Mouse (Mus musculus) gastrocnemius, postnatal 14 days (tissue): ENCODE data around the gene Iqgap2. TPM values are rescaled to one million over a fixed set of nuclear protein-coding genes. Genes with fewer than 3 reads are reported as not detected.

Experiments
- DNase-seq: peaks from one replicate; pipeline ENCODE4 v3.0.0; 2021; ENCODE audit warnings: mixed read lengths
- intact Hi-C: fragments of 180-260 bp; cut with DNase I; formaldehyde crosslinking; loops from one replicate; pipeline ENCODE4 v1.15.1; 2025; ENCODE audit warnings: low total_unique reads
- total RNA-seq, 2 experiments: library from RNA; stranded (reverse); gene quantifications; 2 replicates each; pipeline ENCODE4 v1.2.3; 2021

Iqgap2 gene
- total RNA-seq, 2 experiments from 2014 or later = 2.4 to 2.7 TPM

GRCm38 (mm10) chr13:95841946-95842345, 49.8 kb downstream of the Iqgap2 start:
- intact Hi-C loops = no loop called here
- no peak for DNase-seq

DNA sequence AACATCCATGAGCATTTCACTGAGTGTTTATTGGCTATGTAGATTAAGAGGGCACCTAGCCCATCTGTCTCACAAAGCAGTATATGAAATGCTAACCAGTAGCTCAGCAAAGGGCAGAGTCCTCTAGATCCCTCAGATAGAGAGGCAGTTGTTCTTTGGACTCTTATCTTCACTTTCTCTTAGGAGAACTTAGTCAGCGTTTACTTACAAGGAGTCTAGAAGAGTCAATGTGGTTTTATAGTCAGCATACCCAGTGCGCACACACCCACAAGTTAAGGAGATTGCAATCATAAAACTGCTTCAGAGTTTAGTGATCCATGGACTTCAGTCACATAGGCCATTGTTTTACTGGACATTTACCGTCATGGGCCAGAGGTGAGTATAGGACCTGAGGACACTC, 54.8 kb downstream of the Iqgap2 start:
- intact Hi-C loops = no loop called here
- no peak for DNase-seq

DNA sequence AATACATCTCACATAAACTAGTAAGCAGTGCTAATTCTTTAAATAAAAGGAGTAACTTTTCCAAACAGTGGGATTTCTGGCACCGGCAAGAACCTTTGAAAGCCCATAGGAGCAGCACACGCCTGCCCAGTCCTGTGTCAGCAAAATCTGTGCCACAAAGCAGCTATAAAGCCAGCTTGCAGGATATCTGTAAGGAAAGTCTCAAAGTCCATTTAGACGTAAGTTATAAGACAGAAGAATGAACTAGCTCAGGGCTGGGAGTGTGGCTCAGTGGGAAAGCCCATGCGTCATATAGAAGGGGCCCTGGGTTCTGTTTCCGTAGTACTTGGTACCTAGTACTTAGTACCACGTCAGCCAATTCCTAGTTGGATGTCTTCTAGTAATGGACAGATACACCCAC, 58.2 kb downstream of the Iqgap2 start:
- intact Hi-C loops = no loop called here
- no peak for DNase-seq

DNA sequence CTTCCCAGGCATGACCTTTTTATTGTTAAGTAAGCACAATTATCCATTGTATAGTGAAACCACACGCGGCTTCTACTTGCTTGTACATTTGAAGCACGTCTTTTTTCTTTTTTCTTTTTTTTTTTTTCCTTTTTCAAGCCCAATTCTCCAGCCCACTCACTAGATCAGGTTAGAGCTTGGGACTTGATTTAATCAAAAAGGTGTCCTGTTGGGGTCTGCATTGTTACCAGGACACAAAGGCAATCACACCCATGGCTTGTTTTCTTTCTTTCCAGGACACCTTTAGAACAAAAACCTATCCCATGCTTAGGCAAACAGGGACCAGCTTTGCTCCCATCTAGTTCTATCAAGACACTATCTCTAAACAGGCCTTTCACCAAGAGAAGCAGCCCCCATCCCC, 59.0 kb downstream of the Iqgap2 start:
- intact Hi-C loops = no loop called here
- DNase-seq = no peak

GRCm38 (mm10) chr13:95831760-95832159, 60.0 kb downstream of the Iqgap2 start:
- intact Hi-C loops = no loop called here
- DNase-seq = no peak

- intact Hi-C loops = no loop called here
- no peak for DNase-seq
Observed at GRCm38 (mm10) chr13:95829431-95830171, 62.1 kb downstream of the Iqgap2 start.

- intact Hi-C loops = no loop called here
- DNase-seq = no peak
Observed at GRCm38 (mm10) chr13:95828616-95829015, 63.1 kb downstream of the Iqgap2 start.

DNA sequence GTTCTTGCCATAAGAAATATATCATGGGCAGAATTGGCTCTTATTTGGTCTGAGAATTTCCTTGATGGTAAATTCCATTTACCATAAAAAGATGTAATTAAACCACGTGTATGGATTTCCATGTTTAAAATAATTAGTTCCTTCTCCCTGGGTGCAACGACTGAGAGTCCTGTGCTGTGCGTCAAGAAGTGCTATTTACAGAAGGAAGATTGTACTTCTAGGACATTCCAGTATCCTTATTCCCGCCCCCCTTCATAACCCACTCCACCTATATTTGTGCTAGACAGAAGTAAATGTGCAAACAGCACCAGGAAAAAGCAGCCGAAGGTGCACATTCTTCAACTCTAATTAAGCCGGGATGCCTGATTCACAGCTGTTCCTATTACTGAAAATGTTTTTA, 65.5 kb downstream of the Iqgap2 start:
- intact Hi-C loops = no loop called here
- no peak for DNase-seq

DNA sequence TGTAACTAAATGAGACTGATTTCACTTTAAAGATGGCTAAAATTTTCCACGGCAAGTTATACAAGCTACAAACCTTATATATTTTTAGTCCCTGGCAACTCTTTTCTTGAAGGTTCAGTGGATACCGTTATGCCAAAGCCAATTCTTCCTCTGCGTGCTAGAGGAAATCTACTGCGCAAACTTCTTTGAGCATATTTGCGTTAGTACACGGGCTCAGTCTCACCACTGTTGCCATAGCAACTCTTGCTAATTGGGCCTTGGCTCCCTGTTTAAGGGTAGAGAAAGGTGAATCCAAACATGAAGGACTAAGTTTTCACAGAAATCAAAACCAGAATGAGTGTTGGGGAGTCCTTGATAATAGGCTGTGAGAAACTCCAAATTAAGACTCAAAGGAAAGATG, 68.8 kb downstream of the Iqgap2 start:
- intact Hi-C loops = no loop called here
- no peak for DNase-seq

- intact Hi-C loops = no loop called here
- DNase-seq = no peak
Observed at GRCm38 (mm10) chr13:95820071-95820470, 71.7 kb downstream of the Iqgap2 start.

DNA sequence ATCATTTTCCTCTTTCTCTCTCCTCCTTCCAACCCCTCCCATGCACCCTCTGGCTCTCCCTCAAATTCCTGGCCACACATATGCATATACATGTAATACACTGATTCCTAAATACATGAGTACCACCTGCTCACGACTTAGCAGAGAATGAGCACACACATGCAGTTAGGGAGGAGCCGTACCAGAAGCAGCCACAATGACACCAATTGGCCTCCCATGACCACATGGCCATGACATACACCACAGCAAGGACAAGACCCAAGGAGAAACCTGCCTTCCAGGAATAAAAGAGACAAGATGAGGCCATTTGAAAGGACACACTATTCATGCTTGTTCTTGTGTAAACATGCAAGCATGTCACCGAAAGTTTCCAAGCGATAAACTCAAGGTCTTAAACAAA, 72.8 kb downstream of the Iqgap2 start:
- intact Hi-C loops = no loop called here
- no peak for DNase-seq

- intact Hi-C loops = no loop called here
- DNase-seq = no peak
Observed at GRCm38 (mm10) chr13:95813643-95814042, 78.1 kb downstream of the Iqgap2 start.

GRCm38 (mm10) chr13:95810796-95811195, 80.9 kb downstream of the Iqgap2 start:
- intact Hi-C loops = no loop called here
- no peak for DNase-seq

- DNase-seq = no peak
- intact Hi-C loops = no loop called here
Observed at GRCm38 (mm10) chr13:95807106-95807750, 84.5 kb downstream of the Iqgap2 start.

GRCm38 (mm10) chr13:95805469-95806166, 86.1 kb downstream of the Iqgap2 start:
- intact Hi-C loops = no loop called here
- peak; percentile 72 for DNase-seq

GRCm38 (mm10) chr13:95804113-95804512, 87.6 kb downstream of the Iqgap2 start:
- intact Hi-C loops = no loop called here
- DNase-seq = no peak

- no peak for DNase-seq
- intact Hi-C loops = no loop called here
Observed at GRCm38 (mm10) chr13:95800925-95801324, 90.8 kb downstream of the Iqgap2 start.

DNA sequence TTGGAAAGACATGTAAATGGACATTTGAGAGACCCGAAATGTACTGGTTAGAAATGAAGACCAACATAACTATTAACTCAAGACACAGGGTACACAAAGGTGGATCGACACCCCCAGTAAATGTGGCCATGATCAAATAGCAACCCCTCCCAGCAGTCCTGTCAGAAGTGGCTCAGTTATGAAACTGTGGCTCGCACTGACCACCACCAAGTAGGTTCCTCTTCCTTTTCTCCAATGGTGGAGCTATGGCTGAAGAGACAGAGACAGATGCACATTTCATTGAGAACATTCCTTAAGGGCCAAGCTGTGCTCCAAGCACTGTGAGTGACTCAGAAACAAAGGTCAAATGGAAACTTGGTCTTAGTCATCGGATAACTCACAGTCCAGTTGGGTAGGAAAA, 92.4 kb downstream of the Iqgap2 start:
- intact Hi-C loops = no loop called here
- no peak for DNase-seq

DNA sequence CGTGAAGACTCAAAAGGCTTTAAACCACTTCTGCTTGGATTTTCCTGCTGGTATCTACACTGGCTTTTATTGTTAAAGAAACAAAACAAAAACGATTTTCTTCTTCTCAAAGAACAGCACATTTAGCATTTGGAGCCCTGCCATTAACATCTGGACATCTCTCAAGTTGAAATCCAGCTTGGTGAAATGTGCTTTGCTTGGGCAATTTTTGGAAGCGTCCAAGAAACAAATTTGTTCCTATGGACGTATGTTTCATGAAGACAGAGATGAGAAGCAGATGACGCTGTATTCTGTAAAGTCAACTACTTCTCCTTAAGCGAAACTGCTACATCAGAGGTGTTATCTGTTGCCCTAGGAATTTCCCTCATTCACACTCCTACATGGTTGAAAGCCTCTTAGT, 93.0 kb downstream of the Iqgap2 start:
- intact Hi-C loops = no loop called here
- no peak for DNase-seq

DNA sequence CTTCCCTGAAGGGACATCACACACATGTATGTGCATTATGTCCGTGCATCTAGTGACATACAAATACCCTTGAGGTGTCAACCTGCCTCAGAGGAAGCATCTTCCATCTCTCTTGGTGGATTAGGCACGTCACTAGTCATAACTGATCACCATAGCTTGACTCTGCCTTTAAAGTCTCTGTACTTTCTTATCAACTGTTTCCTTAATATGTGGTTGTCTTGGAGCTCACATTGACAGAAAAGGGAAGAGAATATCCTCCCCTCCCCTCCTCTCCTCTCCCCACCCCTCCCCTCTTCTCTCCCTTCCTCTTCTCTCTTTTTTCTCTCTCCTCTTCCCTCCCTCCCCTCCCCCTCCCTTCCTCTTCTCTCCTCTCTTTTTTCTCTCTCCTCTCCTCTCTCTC, 94.2 kb downstream of the Iqgap2 start:
- DNase-seq = no peak
- intact Hi-C loops = no loop called here

- DNase-seq = no peak
- intact Hi-C loops = no loop called here
Observed at GRCm38 (mm10) chr13:95794346-95794745, 97.4 kb downstream of the Iqgap2 start.
